Mouse (Mus musculus) neutrophil, adult 5-6 weeks (primary cell): Measurements from ENCODE around the gene Gm8212. TPM values are rescaled to one million over a fixed set of nuclear protein-coding genes. Genes with fewer than 3 reads are reported as not detected.
"Not testable (repeated sequence)": the region's sequence is repeated elsewhere in the genome, so short reads cannot be mapped to it uniquely, and the experiment has no call there.

ENCODE experiments used
- ATAC-seq: fragments of 151-379, 151-347 bp; 2 replicates; pipeline ENCODE4 v1.8.0; 2017; ENCODE audit warnings: mild to moderate bottlenecking, moderate TSS enrichment; ENCODE audit not compliant: insufficient number of reproducible peaks, poor library complexity, low FRiP score, severe bottlenecking; ENCODE audit errors: extremely low read depth
- total RNA-seq: library from RNA; stranded (forward); fragments of 200-1000 nt; gene quantifications from 2 replicates; pipeline ENCODE4 v1.2.3, GENCODE M21; 2017

Gm8212 gene
- not detected in 2 replicates for total RNA-seq

GRCm38 (mm10) chr14:44197361-44197760 lies at the start of gene Gm8212:
Gene Gm8212 (plus strand): TSS chr14:44197661.
- not testable (repeated sequence) for ATAC-seq

DNA sequence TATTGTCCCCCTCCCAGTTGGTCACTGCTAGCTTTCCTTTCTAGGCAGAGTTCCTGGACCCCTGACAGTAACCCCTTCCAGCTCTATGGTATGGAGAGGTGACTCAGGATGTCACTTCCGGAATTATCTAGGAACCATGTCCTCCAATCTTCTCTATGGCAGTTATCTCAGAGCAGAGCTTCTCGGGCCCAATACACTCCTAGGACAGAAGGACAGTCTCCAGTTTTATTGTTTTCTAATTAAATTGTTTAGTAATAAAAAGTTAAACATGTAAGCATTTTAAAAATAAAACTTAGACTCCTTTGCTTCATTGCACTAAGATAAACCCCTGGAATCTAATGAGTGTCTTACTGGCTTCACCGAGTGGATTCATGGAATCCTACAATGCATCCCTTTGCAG lies 15.7 kb downstream of the Gm8212 start, which contains the start of gene 4930503E14Rik:
TSS of gene 4930503E14Rik (minus strand) at position 101 of the 400 bp plus-strand sequence.
- not testable (repeated sequence) for ATAC-seq

DNA sequence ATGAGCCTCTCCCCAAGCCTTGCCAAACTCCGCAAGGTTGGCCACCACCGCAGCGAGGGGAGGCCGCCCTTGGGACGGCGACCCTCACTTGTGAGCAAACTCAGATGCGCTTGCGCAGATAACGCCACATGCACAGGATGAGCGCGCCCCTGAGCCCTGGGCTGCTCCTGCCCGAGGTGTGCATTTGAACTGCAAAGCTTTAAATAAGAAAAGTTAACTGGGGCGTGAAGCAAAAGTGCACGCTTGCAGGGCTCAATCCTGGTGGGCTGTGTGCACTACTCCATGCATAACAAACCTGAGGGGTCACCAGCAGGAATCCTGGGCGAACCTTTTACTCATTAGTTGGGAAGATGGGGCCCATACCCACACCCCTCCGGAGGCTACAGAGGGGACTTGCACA lies 50.6 kb downstream of the Gm8212 start:
- no peak for ATAC-seq

Other genes starting within 250 kb of the Gm8212 start
- not detected in 2 replicates for gene Ang5, start 240.6 kb upstream of the Gm8212 start, total RNA-seq
- not detected in 2 replicates for gene Ang6, start 195.4 kb upstream of the Gm8212 start, total RNA-seq
- gene Ear2, start 95.0 kb upstream of the Gm8212 start, total RNA-seq, result 13.2 and 22.7 TPM in 2 replicates
- gene Gm3327, start 73.8 kb upstream of the Gm8212 start, total RNA-seq, result not detected in 2 replicates
- gene 4930503E14Rik, start 15.6 kb downstream of the Gm8212 start, total RNA-seq, result not detected in 2 replicates
- gene Gm8220, start 87.9 kb downstream of the Gm8212 start, total RNA-seq, result not detected in 2 replicates
- gene Gm5930, start 140.9 kb downstream of the Gm8212 start, total RNA-seq, result not detected in 2 replicates
- gene Gm8229, start 167.7 kb downstream of the Gm8212 start, total RNA-seq, result not detected in 2 replicates
- gene Gm3371, start 213.0 kb downstream of the Gm8212 start, total RNA-seq, result not detected in 2 replicates
- not detected in 2 replicates for gene Gm8232, start 236.0 kb downstream of the Gm8212 start, total RNA-seq